Mouse (Mus musculus) liver, embryonic 18 days (tissue): ENCODE data around the gene Ostc. TPM values are rescaled to one million over a fixed set of nuclear protein-coding genes. Genes with fewer than 3 reads are reported as not detected.

Source experiments
- polyA plus RNA-seq: library from polyadenylated mRNA; depleted of rRNA; stranded (reverse); fragments of >200 nt; gene quantifications from 2 replicates; pipeline ENCODE4 v1.2.3, GENCODE M21; 2012; rRNA removed

Gene Ostc
- polyA plus RNA-seq, result 172 TPM in 2 replicates

GRCm38 (mm10) chr3:130708967-130709924 lies at the start of gene Ostc:
Gene Ostc, minus strand, starts transcription at chr3:130709444.

GRCm38 (mm10) chr3:130730189-130730653 lies 21.0 kb upstream of the Ostc start, which contains the start of gene Rpl34:
Gene Rpl34, minus strand, starts transcription at chr3:130730398.

Other genes starting within 250 kb of the Ostc start
- gene Etnppl, start 92.0 kb downstream of the Ostc start, polyA plus RNA-seq, result 15.4 and 18.4 TPM in 2 replicates
- 1,219 and 1,251 TPM in 2 replicates for gene Rpl34, start 21.0 kb upstream of the Ostc start, polyA plus RNA-seq